Mouse (Mus musculus): Measurements from ENCODE around the gene Rnf213.

The Rnf213 gene

GRCm38 (mm10) chr11:119390271-119391231 lies 2.3 kb upstream of the Rnf213 start:
- peak; percentile 82 for DNase-seq (ENCODE audit: low spot score)

- peak; percentile 66 for DNase-seq (ENCODE audit: low spot score)
Observed at GRCm38 (mm10) chr11:119391386-119392000, 1.4 kb upstream of the Rnf213 start.

- DNase-seq (ENCODE audit: low spot score) = peak; percentile 89
Observed at GRCm38 (mm10) chr11:119392001-119392614, 792 bp upstream of the Rnf213 start.

- no peak for DNase-seq (ENCODE audit: low spot score)
Observed at GRCm38 (mm10) chr11:119393483-119393804, 544 bp downstream of the Rnf213 start.

GRCm38 (mm10) chr11:119394210-119394609 lies 1.3 kb downstream of the Rnf213 start:
- no peak for DNase-seq (ENCODE audit: low spot score)

GRCm38 (mm10) chr11:119395394-119395793 lies 2.5 kb downstream of the Rnf213 start:
- no peak for DNase-seq (ENCODE audit: low spot score)

- no peak for DNase-seq (ENCODE audit: low spot score)
Observed at GRCm38 (mm10) chr11:119395931-119396330, 3.0 kb downstream of the Rnf213 start.

GRCm38 (mm10) chr11:119396461-119396860 lies 3.6 kb downstream of the Rnf213 start:
- no peak for DNase-seq (ENCODE audit: low spot score)

- DNase-seq (ENCODE audit: low spot score) = no peak
Observed at GRCm38 (mm10) chr11:119402501-119403160, 9.7 kb downstream of the Rnf213 start.

- DNase-seq (ENCODE audit: low spot score) = peak; percentile 67
Observed at GRCm38 (mm10) chr11:119404627-119405026, 11.7 kb downstream of the Rnf213 start.

GRCm38 (mm10) chr11:119407381-119407780 lies 14.5 kb downstream of the Rnf213 start:
- no peak for DNase-seq (ENCODE audit: low spot score)

GRCm38 (mm10) chr11:119407977-119408376 lies 15.1 kb downstream of the Rnf213 start:
- DNase-seq (ENCODE audit: low spot score) = no peak

GRCm38 (mm10) chr11:119419327-119420118 lies 26.6 kb downstream of the Rnf213 start:
- DNase-seq (ENCODE audit: low spot score) = no peak

- DNase-seq (ENCODE audit: low spot score) = no peak
Observed at GRCm38 (mm10) chr11:119420426-119420825, 27.5 kb downstream of the Rnf213 start.

- DNase-seq (ENCODE audit: low spot score) = no peak
Observed at GRCm38 (mm10) chr11:119427431-119427830, 34.5 kb downstream of the Rnf213 start.

- DNase-seq (ENCODE audit: low spot score) = no peak
Observed at GRCm38 (mm10) chr11:119427986-119428385, 35.1 kb downstream of the Rnf213 start.

- no peak for DNase-seq (ENCODE audit: low spot score)
Observed at GRCm38 (mm10) chr11:119428649-119429136, 35.8 kb downstream of the Rnf213 start.

- DNase-seq (ENCODE audit: low spot score) = no peak
Observed at GRCm38 (mm10) chr11:119431516-119431915, 38.6 kb downstream of the Rnf213 start.

GRCm38 (mm10) chr11:119432706-119433105 lies 39.8 kb downstream of the Rnf213 start:
- DNase-seq (ENCODE audit: low spot score) = no peak

GRCm38 (mm10) chr11:119434316-119434715 lies 41.4 kb downstream of the Rnf213 start:
- DNase-seq (ENCODE audit: low spot score) = no peak
